Mouse (Mus musculus): Measurements from ENCODE around the gene Nrg4. TPM values are rescaled to one million over a fixed set of nuclear protein-coding genes. Genes with fewer than 3 reads are reported as not detected.
A peak's percentile ranks its signal among the peaks of the same experiment; 100 is the strongest.
"Not testable (repeated sequence)": the region's sequence is repeated elsewhere in the genome, so short reads cannot be mapped to it uniquely, and the experiment has no call there.

The Nrg4 gene
- polyA plus RNA-seq, 1 experiment = 2.3 TPM

GRCm38 (mm10) chr9:55246918-55247317 is 79.7 kb downstream of the Nrg4 start:
- no peak overlapping the region for H3K4me3 ChIP-seq (replicated peaks; ENCODE audit: insufficient read depth, low read depth, low read length)
- no peaks in the 10 kb centered on the region for H3K4me1 ChIP-seq (ENCODE audit: control insufficient read depth, insufficient read depth, low read length)
- TF ChIP-seq CTCF (IDR thresholded peaks at IDR 0.05; ENCODE audit: borderline replicate concordance, insufficient read depth, low read depth, low read length) (no peak), POLR2A (IDR thresholded peaks at IDR 0.05; ENCODE audit: borderline replicate concordance, insufficient read depth, low read length) (no peak)
- H3K27me3 ChIP-seq (ENCODE audit: control insufficient read depth, insufficient read depth, low read length) = no peaks in the 10 kb centered on the region
- H3K27ac ChIP-seq (ENCODE audit: insufficient read depth, low read length) = no peak overlapping the region
- WGBS = 95% methylated on average over 4 of the region's 4 CpGs
- no peak for DNase-seq

DNA sequence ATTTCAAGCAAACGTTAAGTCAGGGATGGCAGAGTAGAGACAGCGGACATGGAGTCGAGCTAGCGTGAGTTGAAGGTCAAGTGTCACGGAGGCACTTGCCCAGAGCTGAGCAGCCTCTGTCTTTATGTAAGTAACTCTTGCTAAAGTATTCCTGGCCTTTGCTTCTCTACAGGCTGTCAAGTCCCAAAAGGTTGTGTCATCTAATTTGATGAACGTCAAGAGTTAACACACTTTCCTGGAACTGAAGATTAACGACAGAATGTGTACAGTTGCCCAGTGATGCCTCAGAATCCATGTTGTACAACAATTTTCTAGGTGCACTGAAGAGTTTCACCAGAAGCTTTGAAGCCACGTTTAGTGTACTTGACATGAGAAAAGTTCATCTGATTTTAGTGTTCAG is 80.2 kb downstream of the Nrg4 start:
- Histone ChIP-seq H3K27ac (ENCODE audit: insufficient read depth, low read length) (no peak overlapping the region), H3K27me3 (ENCODE audit: control insufficient read depth, insufficient read depth, low read length) (no peaks in the 10 kb centered on the region), H3K4me1 (ENCODE audit: control insufficient read depth, insufficient read depth, low read length) (no peaks in the 10 kb centered on the region), H3K4me3 (replicated peaks; ENCODE audit: insufficient read depth, low read depth, low read length) (no peak overlapping the region)
- no peak for DNase-seq
- TF ChIP-seq POLR2A (IDR thresholded peaks at IDR 0.05; ENCODE audit: borderline replicate concordance, insufficient read depth, low read length) = no peak
- TF ChIP-seq CTCF (IDR thresholded peaks at IDR 0.05; ENCODE audit: borderline replicate concordance, insufficient read depth, low read depth, low read length) = no peak
- whole genome bisulfite sequencing = 79% methylated on average over 8 of the region's 8 CpGs

- not testable (repeated sequence) for H3K4me3 ChIP-seq (replicated peaks; ENCODE audit: insufficient read depth, low read depth, low read length); H3K27me3 ChIP-seq (ENCODE audit: control insufficient read depth, insufficient read depth, low read length); H3K4me1 ChIP-seq (ENCODE audit: control insufficient read depth, insufficient read depth, low read length); DNase-seq; H3K27ac ChIP-seq (ENCODE audit: insufficient read depth, low read length)
- WGBS = 97% methylated on average over 1 of the region's 1 CpGs
Observed at GRCm38 (mm10) chr9:55245057-55245750, 81.4 kb downstream of the Nrg4 start.

DNA sequence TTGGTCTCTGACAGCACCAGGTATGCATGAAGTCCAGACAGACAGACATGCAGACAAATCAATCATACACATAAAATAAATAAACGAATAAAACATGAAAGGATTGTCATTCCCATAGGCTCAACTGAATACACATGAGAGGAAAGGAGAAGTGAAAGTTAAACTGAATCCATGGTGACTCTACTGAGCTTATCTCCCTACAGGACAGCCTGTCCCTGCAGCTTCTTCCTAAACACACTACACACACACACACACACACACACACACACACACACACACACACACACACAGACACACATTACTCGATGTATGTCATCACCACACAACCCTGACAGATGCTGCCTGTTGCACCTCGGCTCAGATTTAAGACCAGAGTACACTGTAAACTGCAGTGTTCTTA is 82.6 kb downstream of the Nrg4 start:
- H3K4me3 ChIP-seq (replicated peaks; ENCODE audit: insufficient read depth, low read depth, low read length) = no peak overlapping the region
- no peaks in the 10 kb centered on the region for H3K4me1 ChIP-seq (ENCODE audit: control insufficient read depth, insufficient read depth, low read length)
- no peaks in the 10 kb centered on the region for H3K27me3 ChIP-seq (ENCODE audit: control insufficient read depth, insufficient read depth, low read length)
- WGBS = 77% methylated on average over 3 of the region's 3 CpGs
- TF ChIP-seq POLR2A (IDR thresholded peaks at IDR 0.05; ENCODE audit: borderline replicate concordance, insufficient read depth, low read length) = no peak
- TF ChIP-seq CTCF (IDR thresholded peaks at IDR 0.05; ENCODE audit: borderline replicate concordance, insufficient read depth, low read depth, low read length) = no peak
- DNase-seq = no peak
- H3K27ac ChIP-seq (ENCODE audit: insufficient read depth, low read length) = no peak overlapping the region

DNA sequence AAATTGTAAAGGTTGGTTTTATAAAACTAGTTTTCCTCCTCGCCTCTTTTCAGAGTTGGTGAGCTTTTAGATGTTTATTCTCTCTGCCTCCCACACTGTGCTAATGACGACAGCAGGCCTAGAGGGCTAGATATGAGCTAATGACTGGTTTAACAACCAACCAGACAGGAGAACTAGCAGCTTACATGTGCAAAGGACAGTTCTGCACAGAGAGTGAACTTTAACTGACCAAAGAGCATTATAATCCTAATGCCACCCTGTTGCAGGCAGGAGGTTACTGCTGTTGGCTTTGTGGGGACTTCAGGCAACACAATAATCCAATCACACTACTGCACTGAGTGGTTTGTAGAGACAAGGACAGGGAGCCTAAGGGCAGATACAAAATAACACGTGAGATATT is 83.4 kb downstream of the Nrg4 start:
- Histone ChIP-seq H3K27me3 (ENCODE audit: control insufficient read depth, insufficient read depth, low read length) (no peaks in the 10 kb centered on the region), H3K4me1 (ENCODE audit: control insufficient read depth, insufficient read depth, low read length) (no peaks in the 10 kb centered on the region), H3K27ac (ENCODE audit: insufficient read depth, low read length) (no peak overlapping the region), H3K4me3 (replicated peaks; ENCODE audit: insufficient read depth, low read depth, low read length) (no peak overlapping the region)
- WGBS = 94% methylated on average over 3 of the region's 3 CpGs
- DNase-seq = no peak
- TF ChIP-seq CTCF (IDR thresholded peaks at IDR 0.05; ENCODE audit: borderline replicate concordance, insufficient read depth, low read depth, low read length) = no peak
- no peak for TF ChIP-seq POLR2A (IDR thresholded peaks at IDR 0.05; ENCODE audit: borderline replicate concordance, insufficient read depth, low read length)

- Histone ChIP-seq H3K4me3 (replicated peaks; ENCODE audit: insufficient read depth, low read depth, low read length) (peak overlapping the region; percentile 25), H3K4me1 (ENCODE audit: control insufficient read depth, insufficient read depth, low read length) (no peaks in the 10 kb centered on the region)
- 46% methylated on average over 24 of the region's 24 CpGs for WGBS
Observed at GRCm38 (mm10) chr9:55241863-55242685, 84.6 kb downstream of the Nrg4 start.

DNA sequence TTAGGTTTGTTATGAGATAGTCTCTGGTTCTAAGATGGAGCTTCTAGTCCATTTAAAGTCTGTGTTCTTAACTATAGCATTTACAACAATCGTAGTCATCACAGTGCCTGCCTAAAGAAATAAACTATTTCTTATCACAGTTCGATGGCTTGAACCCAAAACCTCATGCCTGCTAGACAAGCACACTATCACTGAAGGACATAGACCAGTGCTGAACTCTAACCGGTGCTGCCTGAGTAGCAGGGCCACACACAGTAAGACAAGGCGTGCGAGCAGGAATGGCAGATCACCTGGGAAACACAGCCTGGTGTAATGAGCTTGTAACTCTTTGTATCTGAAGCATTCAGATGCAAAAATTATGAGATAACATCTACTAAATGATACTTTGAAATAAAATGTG is 85.8 kb downstream of the Nrg4 start:
- Histone ChIP-seq H3K4me1 (ENCODE audit: control insufficient read depth, insufficient read depth, low read length) (no peaks in the 10 kb centered on the region), H3K27ac (ENCODE audit: insufficient read depth, low read length) (no peak overlapping the region), H3K27me3 (ENCODE audit: control insufficient read depth, insufficient read depth, low read length) (no peaks in the 10 kb centered on the region), H3K4me3 (replicated peaks; ENCODE audit: insufficient read depth, low read depth, low read length) (no peak overlapping the region)
- no peak for DNase-seq
- no peak for TF ChIP-seq CTCF (IDR thresholded peaks at IDR 0.05; ENCODE audit: borderline replicate concordance, insufficient read depth, low read depth, low read length)
- TF ChIP-seq POLR2A (IDR thresholded peaks at IDR 0.05; ENCODE audit: borderline replicate concordance, insufficient read depth, low read length) = no peak
- 90% methylated on average over 5 of the region's 5 CpGs for WGBS

More at GRCm38 (mm10) chr9:55241863-55242685, 84.6 kb downstream of the Nrg4 start:
- DNase-seq = peak in 1 of 2 experiments; percentile 26
- TF ChIP-seq POLR2A (IDR thresholded peaks at IDR 0.05; ENCODE audit: borderline replicate concordance, insufficient read depth, low read length) (no peak), CTCF (IDR thresholded peaks at IDR 0.05; ENCODE audit: borderline replicate concordance, insufficient read depth, low read depth, low read length) (peak; percentile 24; the same call in 1 of the 2 replicates)
- H3K27ac ChIP-seq (ENCODE audit: insufficient read depth, low read length) = no peak overlapping the region
- no peaks in the 10 kb centered on the region for H3K27me3 ChIP-seq (ENCODE audit: control insufficient read depth, insufficient read depth, low read length)
